8 mouse cellular contexts compared by ENCODE assay signal in the genomic region with DNA sequence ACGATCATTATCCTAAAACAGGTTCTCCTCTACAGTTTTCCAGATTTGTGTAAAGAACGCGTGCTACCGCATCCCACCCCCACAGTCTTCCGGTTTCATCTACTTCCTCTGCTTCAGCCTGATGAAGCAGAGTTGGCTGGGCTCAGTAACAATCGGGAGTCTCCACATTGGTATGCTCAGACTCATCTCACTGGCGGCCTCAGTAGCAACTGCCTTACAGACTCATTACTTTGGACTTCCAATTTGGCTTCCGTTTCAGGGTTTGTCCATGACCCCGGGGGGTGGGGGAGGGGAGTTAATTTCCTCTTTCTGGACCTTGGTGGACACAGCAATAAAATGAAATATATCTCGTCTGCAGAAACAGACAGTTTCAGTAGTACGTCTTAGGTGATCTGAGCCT. TPM values are rescaled to one million over a fixed set of nuclear protein-coding genes. Genes with fewer than 3 reads are reported as not detected.
DNase-seq lines count a peak whose midpoint lies in the region; ATAC-seq and TF ChIP-seq lines count a peak whose summit lies in the region.
"Had no signal": no experiment of that assay in that cellular context is flagged by ENCODE, and none has a peak within 500 bp of the region (broad histone marks: within the 10 kb centered on the region; RNA-seq: fewer than 3 reads in every experiment).

No protein-coding gene starts in this region.

- 37% methylated on average over 11 of the region's 11 CpGs for WGBS in limb, embryonic 14.5 days
- 81% methylated on average over 11 of the region's 11 CpGs for WGBS in forebrain, embryonic 16.5 days

- peaks cover 7% of the 10 kb centered on the region for H3K4me1 ChIP-seq in limb, embryonic 14.5 days (ENCODE audit: control insufficient read depth, insufficient read depth, low read length)
- no peaks in the 10 kb centered on the region for H3K4me1 ChIP-seq in forebrain, embryonic 16.5 days (replicated peaks; ENCODE audit: control insufficient read depth, insufficient read depth, low read length)

- TF ChIP-seq POLR2A in limb, embryonic 14.5 days (IDR thresholded peaks at IDR 0.05; ENCODE audit: borderline replicate concordance, extremely low read depth, insufficient read depth, insufficient read length): no peak

- H3K36me3 ChIP-seq in limb, embryonic 14.5 days (ENCODE audit: control insufficient read depth, insufficient read depth, low read length): no peaks in the 10 kb centered on the region
- H3K36me3 ChIP-seq in forebrain, embryonic 16.5 days (ENCODE audit: control insufficient read depth, insufficient read depth): no peaks in the 10 kb centered on the region

- ATAC-seq in limb, embryonic 14.5 days (ENCODE audit: low FRiP score, low read depth): no peak; the same call in 1 of the 2 replicates
- no peak for ATAC-seq in forebrain, embryonic 16.5 days
- no peak for ATAC-seq in monocyte, adult 5-6 weeks (replicated peaks; ENCODE audit: insufficient number of reproducible peaks, low FRiP score, low TSS enrichment, poor library complexity, severe bottlenecking)

- no peak overlapping the region for H3K9ac ChIP-seq in limb, embryonic 14.5 days (ENCODE audit: low read depth, low read length, severe bottlenecking)
- H3K9ac ChIP-seq in forebrain, embryonic 16.5 days (replicated peaks; ENCODE audit: low read depth, low read length): no peak overlapping the region

- H3K9me3 ChIP-seq in limb, embryonic 14.5 days (ENCODE audit: control insufficient read depth, low read length): no peaks in the 10 kb centered on the region
- no peaks in the 10 kb centered on the region for H3K9me3 ChIP-seq in forebrain, embryonic 16.5 days (ENCODE audit: control insufficient read depth, low read length)

- intact Hi-C loops in left cerebral cortex, adult 2 months (cut with DNase I): no loop called here

- peak overlapping the region; percentile 24; the same call in 1 of the 2 replicates for H3K4me3 ChIP-seq in left cerebral cortex, adult 2 months
- H3K4me3 ChIP-seq in limb, embryonic 14.5 days (replicated peaks; ENCODE audit: low read length): no peak overlapping the region
- H3K4me3 ChIP-seq in forebrain, embryonic 16.5 days (replicated peaks; ENCODE audit: low read length): no peak overlapping the region

- no peak overlapping the region for H3K27ac ChIP-seq in left cerebral cortex, adult 2 months
- H3K27ac ChIP-seq in limb, embryonic 14.5 days (replicated peaks; ENCODE audit: low read depth, low read length): no peak overlapping the region
- no peak overlapping the region for H3K27ac ChIP-seq in forebrain, embryonic 16.5 days (ENCODE audit: low read length)
- H3K27ac ChIP-seq: macrophage had no signal

- DNase-seq in left cerebral cortex, adult 2 months (ENCODE audit: extremely low spot score in 1 of 2, low spot score in 2 of 2): no peak
- no peak for DNase-seq in left cerebral cortex, adult 11 months (ENCODE audit: low spot score)
- DNase-seq in ZHBTc4 (ENCODE audit: low read depth, low spot score): peak; percentile 26
- peak; percentile 40 for DNase-seq in gastrocnemius, postnatal 25 days
- peak; percentile 41 for DNase-seq in limb, embryonic 14.5 days (ENCODE audit: low spot score)

- TF ChIP-seq CTCF in left cerebral cortex, adult 2 months (IDR thresholded peaks at IDR 0.05): no peak

- 0 out of 2 replicates have a peak overlapping the region, but pooled peaks have one; percentile 16 for H3K4me2 ChIP-seq in limb, embryonic 14.5 days (replicated peaks; ENCODE audit: low read depth, low read length, severe bottlenecking)
- H3K4me2 ChIP-seq in forebrain, embryonic 16.5 days (ENCODE audit: low read length): no peak overlapping the region

- no peaks in the 10 kb centered on the region for H3K27me3 ChIP-seq in limb, embryonic 14.5 days (ENCODE audit: control insufficient read depth, insufficient read depth, low read length)
- H3K27me3 ChIP-seq in forebrain, embryonic 16.5 days (replicated peaks; ENCODE audit: control insufficient read depth, insufficient read depth, low read length): no peaks in the 10 kb centered on the region

RNA-seq across cellular contexts. Expression of a gene that starts 12.8 kb away (rescaled TPM):
- 1 to 10 TPM; 2.7 to 3.8 TPM for total RNA-seq in left cerebral cortex, adult 2 months (2021)
- 1 to 10 TPM in 1 of 2 experiments, under 1 TPM in 1; 0.51 to 1.2 TPM for total RNA-seq in gastrocnemius, postnatal 25 days (2021)
- polyA plus RNA-seq in limb, embryonic 14.5 days (2012; rRNA removed): 4.8 and 5.5 TPM in 2 replicates
- polyA plus RNA-seq in limb, embryonic 14.5 days (2014; fragmentation: Nextera tagmentation; extraction: Ambion mirVana): 4.2 and 4.7 TPM in 2 replicates
- 4.1 and 5.0 TPM in 2 replicates for polyA plus RNA-seq in forebrain, embryonic 16.5 days (2015; fragmentation: Nextera tagmentation; extraction: Ambion mirVana)
- 7.1 to 33.7 TPM (median 17.4 TPM) in 3 replicates for total RNA-seq in monocyte, adult 5-6 weeks (2017)

RNA-seq across cellular contexts. Expression of a gene that starts 16.5 kb away (rescaled TPM):
- 10 to 100 TPM; 19.1 to 19.8 TPM for total RNA-seq in left cerebral cortex, adult 2 months (2021)
- 1 to 10 TPM; 4.9 to 8.0 TPM for total RNA-seq in gastrocnemius, postnatal 25 days (2021)
- 29.3 and 34.0 TPM in 2 replicates for polyA plus RNA-seq in limb, embryonic 14.5 days (2012; rRNA removed)
- 13.3 and 14.3 TPM in 2 replicates for polyA plus RNA-seq in limb, embryonic 14.5 days (2014; fragmentation: Nextera tagmentation; extraction: Ambion mirVana)
- polyA plus RNA-seq in forebrain, embryonic 16.5 days (2015; fragmentation: Nextera tagmentation; extraction: Ambion mirVana): 9.7 and 10.8 TPM in 2 replicates
- 7.8 to 13.7 TPM (median 10.7 TPM) in 3 replicates for total RNA-seq in monocyte, adult 5-6 weeks (2017)

RNA-seq across cellular contexts. Expression of a gene that starts 59.2 kb away (rescaled TPM):
- under 1 TPM; 0.12 to 0.25 TPM for total RNA-seq in left cerebral cortex, adult 2 months (2021)
- total RNA-seq in gastrocnemius, postnatal 25 days (2021): not detected
- polyA plus RNA-seq in limb, embryonic 14.5 days (2012; rRNA removed): 0.54 and 0.64 TPM in 2 replicates
- polyA plus RNA-seq in limb, embryonic 14.5 days (2014; fragmentation: Nextera tagmentation; extraction: Ambion mirVana): 0.25 and 0.45 TPM in 2 replicates
- not detected in 2 replicates for polyA plus RNA-seq in forebrain, embryonic 16.5 days (2015; fragmentation: Nextera tagmentation; extraction: Ambion mirVana)
- not detected in 3 replicates for total RNA-seq in monocyte, adult 5-6 weeks (2017)
- polyA plus RNA-seq: macrophage had no signal

Comparison
In these comparisons a context has a peak if more than half of its experiments do, and no peak if none do; other contexts are left out.
1. DNase-seq: peak in ZHBTc4 (single experiment), gastrocnemius, postnatal 25 days (single experiment) and limb, embryonic 14.5 days (single experiment); none in left cerebral cortex, adult 2 months (0 of 2) and left cerebral cortex, adult 11 months (single experiment).